In the genomic region with DNA sequence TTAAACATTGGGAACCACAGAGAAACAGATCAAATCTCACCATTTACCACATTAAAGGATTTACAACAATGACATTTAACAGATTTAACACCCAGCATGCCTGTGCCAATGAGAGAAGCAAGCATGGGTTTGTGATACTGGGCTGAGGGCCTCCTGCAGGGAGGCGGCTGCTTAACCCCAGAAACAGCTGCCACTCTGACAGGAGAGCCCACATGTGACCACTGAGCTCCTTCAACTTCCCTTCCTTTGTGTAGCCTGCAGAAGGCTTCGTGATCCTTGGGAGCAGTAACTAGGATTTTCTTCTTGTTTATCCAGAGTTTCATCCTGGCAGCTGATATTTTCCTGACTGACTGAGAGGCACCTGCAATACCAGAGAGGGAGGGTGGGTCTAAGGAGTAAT, we compare ENCODE assay signal across 29 mouse cellular contexts. TPM values are rescaled to one million over a fixed set of nuclear protein-coding genes. Genes with fewer than 3 reads are reported as not detected.
"Had no signal": no experiment of that assay in that cellular context is flagged by ENCODE, and none has a peak within 500 bp of the region (broad histone marks: within the 10 kb centered on the region; RNA-seq: fewer than 3 reads in every experiment).

No protein-coding gene starts in this region.

- ATAC-seq: intestine, embryonic 15.5 days; lung, postnatal 0 days; midbrain, embryonic 13.5 days had no signal

- DNase-seq: kidney, adult 11 months; kidney, adult 8-10 months; kidney, postnatal 10 days; kidney, postnatal 4 days; liver, embryonic 13.5 days; lung, embryonic 14.5 days; right cerebral cortex, adult 18-20 months; right cerebral cortex, postnatal 14 days; right cerebral cortex, postnatal 4 days; thymus, postnatal 25 days had no signal

- H3K36me3 ChIP-seq: intestine, embryonic 15.5 days; kidney, embryonic 15.5 days; liver, embryonic 13.5 days; midbrain, embryonic 13.5 days; neural tube, embryonic 13.5 days had no signal

- H3K9ac ChIP-seq: intestine, embryonic 15.5 days; kidney, embryonic 15.5 days; liver, embryonic 13.5 days; lung, embryonic 14.5 days; midbrain, embryonic 13.5 days; neural tube, embryonic 13.5 days had no signal

- H3K4me2 ChIP-seq: intestine, embryonic 15.5 days; kidney, embryonic 15.5 days; liver, embryonic 13.5 days; lung, embryonic 14.5 days; midbrain, embryonic 13.5 days; neural tube, embryonic 13.5 days had no signal

- H3K9me3 ChIP-seq: intestine, embryonic 15.5 days; kidney, embryonic 15.5 days; liver, embryonic 13.5 days; midbrain, embryonic 13.5 days had no signal

- H3K27me3 ChIP-seq: intestine, embryonic 15.5 days; kidney, embryonic 15.5 days; liver, embryonic 13.5 days; midbrain, embryonic 13.5 days; neural tube, embryonic 13.5 days had no signal

- H3K27ac ChIP-seq: intestine, embryonic 15.5 days; kidney, embryonic 15.5 days; liver, embryonic 13.5 days; macrophage; midbrain, embryonic 13.5 days; neural tube, embryonic 13.5 days had no signal

- H3K4me3 ChIP-seq: intestine, embryonic 15.5 days; kidney, embryonic 15.5 days; liver, embryonic 13.5 days; midbrain, embryonic 13.5 days; myocyte; neural tube, embryonic 13.5 days had no signal

- H3K4me1 ChIP-seq: intestine, embryonic 15.5 days; kidney, embryonic 15.5 days; liver, embryonic 13.5 days; midbrain, embryonic 13.5 days; neural tube, embryonic 13.5 days had no signal

RNA-seq across cellular contexts. Expression of a gene that starts 10.5 kb away (rescaled TPM):
- total RNA-seq: layer of hippocampus, adult 18-20 months; layer of hippocampus, postnatal 14 days; left cerebral cortex, postnatal 25 days; liver, adult 2 months; megakaryocyte, adult 5-6 weeks; monocyte, adult 5-6 weeks; neutrophil, adult 5-6 weeks had no signal
- polyA plus RNA-seq: intestine, embryonic 15.5 days; kidney, embryonic 15.5 days; limb, embryonic 11.5 days; limb, embryonic 14.5 days; liver, adult 2 months; liver, embryonic 13.5 days; liver, embryonic 16.5 days; lung, embryonic 14.5 days; lung, postnatal 0 days; macrophage; midbrain, embryonic 13.5 days; myocyte; neural tube, embryonic 13.5 days; stomach, embryonic 14.5 days; thymus, postnatal 0 days had no signal
